Mouse (Mus musculus): ENCODE data around the gene Cldn2.

The Cldn2 gene

GRCm38 (mm10) chrX:139808085-139808484, 7.5 kb downstream of the Cldn2 start:
- DNase-seq (ENCODE audit: low spot score): no peak

- DNase-seq (ENCODE audit: low spot score): no peak
Measured at GRCm38 (mm10) chrX:139808501-139808900, 7.9 kb downstream of the Cldn2 start.

- DNase-seq (ENCODE audit: low spot score): no peak
Measured at GRCm38 (mm10) chrX:139812636-139813298, 12.1 kb downstream of the Cldn2 start.

- no peak for DNase-seq (ENCODE audit: low spot score)
Measured at GRCm38 (mm10) chrX:139813299-139814002, 12.8 kb downstream of the Cldn2 start.

GRCm38 (mm10) chrX:139814018-139814635, 13.5 kb downstream of the Cldn2 start:
- peak; percentile 3 for DNase-seq (ENCODE audit: low spot score)

GRCm38 (mm10) chrX:139815201-139815600, 14.6 kb downstream of the Cldn2 start:
- DNase-seq (ENCODE audit: low spot score): no peak

- DNase-seq (ENCODE audit: low spot score): no peak
Measured at GRCm38 (mm10) chrX:139825402-139825801, 24.8 kb downstream of the Cldn2 start.

- DNase-seq (ENCODE audit: low spot score): no peak
Measured at GRCm38 (mm10) chrX:139826926-139827325, 26.3 kb downstream of the Cldn2 start.

GRCm38 (mm10) chrX:139828363-139829092, 27.9 kb downstream of the Cldn2 start:
- DNase-seq (ENCODE audit: low spot score): no peak

- DNase-seq (ENCODE audit: low spot score): peak; percentile 18
Measured at GRCm38 (mm10) chrX:139832464-139832863, 31.8 kb downstream of the Cldn2 start.

- DNase-seq (ENCODE audit: low spot score): peak; percentile 5
Measured at GRCm38 (mm10) chrX:139839057-139839456, 38.4 kb downstream of the Cldn2 start.

GRCm38 (mm10) chrX:139841091-139841490, 40.5 kb downstream of the Cldn2 start:
- DNase-seq (ENCODE audit: low spot score): no peak

GRCm38 (mm10) chrX:139854795-139855194, 54.2 kb downstream of the Cldn2 start:
- no peak for DNase-seq (ENCODE audit: low spot score)

GRCm38 (mm10) chrX:139859402-139859801, 58.8 kb downstream of the Cldn2 start:
- no peak for DNase-seq (ENCODE audit: low spot score)
